Mouse (Mus musculus): ENCODE measurements around the gene Wwtr1.

The Wwtr1 gene

DNA sequence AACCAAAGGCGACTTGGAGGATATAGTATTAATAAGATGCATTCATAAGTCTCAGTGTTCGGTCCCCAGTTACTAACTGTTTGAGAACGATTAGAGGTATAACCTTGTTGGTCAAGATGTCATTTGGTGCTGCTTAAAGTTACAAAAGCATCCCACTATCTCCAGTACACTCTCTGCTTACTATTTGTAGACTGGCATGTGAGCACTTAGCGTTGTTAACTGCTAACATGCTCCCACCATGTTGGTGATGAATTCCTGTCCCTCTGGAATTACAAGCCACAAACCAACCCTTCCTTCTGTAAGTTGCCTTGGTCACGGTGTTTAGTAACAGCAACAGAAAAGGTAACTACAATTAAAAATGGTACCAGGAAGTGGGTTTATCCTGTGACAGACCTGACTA lies 52.6 kb downstream of the Wwtr1 start:
- Histone ChIP-seq H3K9me3 (ENCODE audit: low read length) (peaks cover 35% of the 10 kb centered on the region), H3K4me1 (replicated peaks; ENCODE audit: low read depth, low read length) (no peaks in the 10 kb centered on the region), H3K36me3 (ENCODE audit: insufficient read depth, low read length) (0 out of 2 replicates have a peak, but pooled peaks cover 6% of the 10 kb centered on the region), H3K27me3 (ENCODE audit: insufficient read depth, low read length) (no peaks in the 10 kb centered on the region), H3K4me3 (replicated peaks; ENCODE audit: low read length) (no peak overlapping the region)
- no peak for TF ChIP-seq NANOG (IDR thresholded peaks at IDR 0.05; ENCODE audit: borderline replicate concordance, low read length)

- Histone ChIP-seq H3K36me3 (ENCODE audit: insufficient read depth, low read length) (0 out of 2 replicates have a peak, but pooled peaks cover 6% of the 10 kb centered on the region), H3K27me3 (ENCODE audit: insufficient read depth, low read length) (no peaks in the 10 kb centered on the region), H3K4me1 (replicated peaks; ENCODE audit: low read depth, low read length) (no peaks in the 10 kb centered on the region), H3K9me3 (ENCODE audit: low read length) (peaks cover 35% of the 10 kb centered on the region), H3K4me3 (replicated peaks; ENCODE audit: low read length) (no peak overlapping the region)
- TF ChIP-seq CTCF (conservative IDR thresholded peaks at IDR 0.05; ENCODE audit: low read length) (no peak), NANOG (IDR thresholded peaks at IDR 0.05; ENCODE audit: borderline replicate concordance, low read length) (no peak), POU5F1 (IDR thresholded peaks at IDR 0.05; ENCODE audit: borderline replicate concordance, low read length) (no peak)
These were observed 53.8 kb downstream of the Wwtr1 start for GRCm38 (mm10) chr3:57521876-57522275.

GRCm38 (mm10) chr3:57519995-57520394 lies 55.7 kb downstream of the Wwtr1 start:
- H3K9me3 ChIP-seq (ENCODE audit: low read length) = peaks cover 21% of the 10 kb centered on the region
- no peaks in the 10 kb centered on the region for H3K4me1 ChIP-seq (replicated peaks; ENCODE audit: low read depth, low read length)
- H3K27me3 ChIP-seq (ENCODE audit: insufficient read depth, low read length) = no peaks in the 10 kb centered on the region
- no peak for TF ChIP-seq POU5F1 (IDR thresholded peaks at IDR 0.05; ENCODE audit: borderline replicate concordance, low read length)
- TF ChIP-seq NANOG (IDR thresholded peaks at IDR 0.05; ENCODE audit: borderline replicate concordance, low read length) = no peak
- no peak for TF ChIP-seq CTCF (conservative IDR thresholded peaks at IDR 0.05; ENCODE audit: low read length)
- 0 out of 2 replicates have a peak, but pooled peaks cover 2% of the 10 kb centered on the region for H3K36me3 ChIP-seq (ENCODE audit: insufficient read depth, low read length)
- H3K4me3 ChIP-seq (replicated peaks; ENCODE audit: low read length) = no peak overlapping the region

- Histone ChIP-seq H3K27me3 (ENCODE audit: insufficient read depth, low read length) (no peaks in the 10 kb centered on the region), H3K9me3 (ENCODE audit: low read length) (no peaks in the 10 kb centered on the region), H3K4me1 (replicated peaks; ENCODE audit: low read depth, low read length) (peaks cover 17% of the 10 kb centered on the region), H3K4me3 (replicated peaks; ENCODE audit: low read length) (no peak overlapping the region), H3K36me3 (ENCODE audit: insufficient read depth, low read length) (no peaks in the 10 kb centered on the region)
- TF ChIP-seq POU5F1 (IDR thresholded peaks at IDR 0.05; ENCODE audit: borderline replicate concordance, low read length) = no peak
- no peak for TF ChIP-seq NANOG (IDR thresholded peaks at IDR 0.05; ENCODE audit: borderline replicate concordance, low read length)
- no peak for TF ChIP-seq CTCF (conservative IDR thresholded peaks at IDR 0.05; ENCODE audit: low read length)
These were observed 59.6 kb downstream of the Wwtr1 start for GRCm38 (mm10) chr3:57516146-57516545.

- H3K4me1 ChIP-seq (replicated peaks; ENCODE audit: low read depth, low read length) = peaks cover 17% of the 10 kb centered on the region
- H3K36me3 ChIP-seq (ENCODE audit: insufficient read depth, low read length) = no peaks in the 10 kb centered on the region
- H3K9me3 ChIP-seq (ENCODE audit: low read length) = no peaks in the 10 kb centered on the region
- no peak overlapping the region for H3K4me3 ChIP-seq (replicated peaks; ENCODE audit: low read length)
- TF ChIP-seq CTCF (conservative IDR thresholded peaks at IDR 0.05; ENCODE audit: low read length) = 0 out of 2 replicates have a peak, but pooled peaks have one; percentile 5
- TF ChIP-seq POU5F1 (IDR thresholded peaks at IDR 0.05; ENCODE audit: borderline replicate concordance, low read length) = no peak
- H3K27me3 ChIP-seq (ENCODE audit: insufficient read depth, low read length) = no peaks in the 10 kb centered on the region
These were observed 60.7 kb downstream of the Wwtr1 start for GRCm38 (mm10) chr3:57515044-57515443.

GRCm38 (mm10) chr3:57511816-57512586 lies 63.7 kb downstream of the Wwtr1 start:
- peaks cover 17% of the 10 kb centered on the region for H3K4me1 ChIP-seq (replicated peaks; ENCODE audit: low read depth, low read length)
- peak overlapping the region; percentile 24 for H3K4me3 ChIP-seq (replicated peaks; ENCODE audit: low read length)
- no peaks in the 10 kb centered on the region for H3K27me3 ChIP-seq (ENCODE audit: insufficient read depth, low read length)
- H3K36me3 ChIP-seq (ENCODE audit: insufficient read depth, low read length) = no peaks in the 10 kb centered on the region
- TF ChIP-seq NANOG (IDR thresholded peaks at IDR 0.05; ENCODE audit: borderline replicate concordance, low read length) = no peak
- TF ChIP-seq CTCF (conservative IDR thresholded peaks at IDR 0.05; ENCODE audit: low read length) = no peak
- TF ChIP-seq POU5F1 (IDR thresholded peaks at IDR 0.05; ENCODE audit: borderline replicate concordance, low read length) = no peak
- no peaks in the 10 kb centered on the region for H3K9me3 ChIP-seq (ENCODE audit: low read length)

GRCm38 (mm10) chr3:57509945-57510675 lies 65.6 kb downstream of the Wwtr1 start:
- TF ChIP-seq NANOG (IDR thresholded peaks at IDR 0.05; ENCODE audit: borderline replicate concordance, low read length) (no peak), CTCF (conservative IDR thresholded peaks at IDR 0.05; ENCODE audit: low read length) (no peak), POU5F1 (IDR thresholded peaks at IDR 0.05; ENCODE audit: borderline replicate concordance, low read length) (no peak)
- Histone ChIP-seq H3K4me1 (replicated peaks; ENCODE audit: low read depth, low read length) (peaks cover 17% of the 10 kb centered on the region), H3K36me3 (ENCODE audit: insufficient read depth, low read length) (no peaks in the 10 kb centered on the region), H3K4me3 (replicated peaks; ENCODE audit: low read length) (no peak overlapping the region), H3K9me3 (ENCODE audit: low read length) (no peaks in the 10 kb centered on the region), H3K27me3 (ENCODE audit: insufficient read depth, low read length) (no peaks in the 10 kb centered on the region)

DNA sequence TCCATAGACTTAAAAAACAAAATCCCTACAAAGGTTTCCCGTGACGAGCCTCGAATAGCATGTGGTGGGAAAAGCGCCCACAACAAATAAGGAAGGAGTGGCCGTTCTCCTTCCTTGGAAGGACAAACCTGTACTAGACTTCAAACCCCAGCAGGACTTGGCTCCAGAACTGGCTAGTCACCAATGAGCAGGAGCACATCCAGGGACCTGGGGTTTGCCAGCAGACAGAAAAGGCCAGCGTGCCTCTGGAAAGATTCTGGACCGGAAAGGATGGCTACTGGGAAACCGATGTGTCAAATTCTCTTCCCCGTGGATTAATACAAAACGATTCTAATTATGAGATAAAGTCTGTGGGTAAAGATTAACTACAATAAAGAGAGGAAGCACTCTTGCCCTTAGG lies 69.7 kb downstream of the Wwtr1 start:
- Histone ChIP-seq H3K4me1 (replicated peaks; ENCODE audit: low read depth, low read length) (no peaks in the 10 kb centered on the region), H3K27me3 (ENCODE audit: insufficient read depth, low read length) (no peaks in the 10 kb centered on the region), H3K4me3 (replicated peaks; ENCODE audit: low read length) (no peak overlapping the region), H3K9me3 (ENCODE audit: low read length) (no peaks in the 10 kb centered on the region), H3K36me3 (ENCODE audit: insufficient read depth, low read length) (no peaks in the 10 kb centered on the region)
- TF ChIP-seq NANOG (IDR thresholded peaks at IDR 0.05; ENCODE audit: borderline replicate concordance, low read length) = no peak
- TF ChIP-seq CTCF (conservative IDR thresholded peaks at IDR 0.05; ENCODE audit: low read length) = no peak
- TF ChIP-seq POU5F1 (IDR thresholded peaks at IDR 0.05; ENCODE audit: borderline replicate concordance, low read length) = no peak

Data from E14TG2a.4 (cell line).